Mouse (Mus musculus) stomach, postnatal 0 days (tissue): Measurements from ENCODE around the gene Cdc42ep1. TPM values are rescaled to one million over a fixed set of nuclear protein-coding genes. Genes with fewer than 3 reads are reported as not detected.

Experiments
- ATAC-seq: fragments of 200-750 bp; cut with Nextera tagmentation; 2 replicates; pipeline ENCODE4 v1.8.0; 2017; ENCODE audit not compliant: low FRiP score, low TSS enrichment
- DNase-seq: peaks from one replicate; pipeline ENCODE4 v3.0.0-alpha.2; 2016; ENCODE audit warnings: low spot score
- H3K27ac ChIP-seq: fragments of 300-500 bp; sonication (generic); replicated peaks from 2 replicates; pipeline ENCODE4 v1.5.1; 2014; ENCODE audit warnings: mild to moderate bottlenecking, control low read depth
- H3K27me3 ChIP-seq: fragments of 300-500 bp; sonication (generic); 2 replicates; pipeline ENCODE4 v1.6.1; 2014; ENCODE audit warnings: low read length; ENCODE audit not compliant: control insufficient read depth, insufficient read depth
- H3K36me3 ChIP-seq: fragments of 300-500 bp; sonication (generic); 2 replicates; pipeline ENCODE4 v1.6.1; 2014; ENCODE audit warnings: low read length, mixed read lengths; ENCODE audit not compliant: control insufficient read depth, insufficient read depth
- H3K4me1 ChIP-seq: fragments of 300-500 bp; sonication (generic); replicated peaks from 2 replicates; pipeline ENCODE4 v1.6.1; 2014; ENCODE audit warnings: antibody characterized with exemption; ENCODE audit not compliant: control insufficient read depth, insufficient read depth
- H3K4me2 ChIP-seq: fragments of 300-500 bp; sonication (generic); replicated peaks from 2 replicates; pipeline ENCODE4 v1.6.1; 2014; ENCODE audit warnings: low read depth, mild to moderate bottlenecking, control low read depth, moderate library complexity
- H3K4me3 ChIP-seq: fragments of 300-500 bp; sonication (generic); 2 replicates; pipeline ENCODE4 v1.5.1; 2014; ENCODE audit warnings: low read depth, low read length, control low read depth
- H3K9ac ChIP-seq: fragments of 300-500 bp; sonication (generic); 2 replicates; pipeline ENCODE4 v1.6.1; 2014; ENCODE audit warnings: mild to moderate bottlenecking, low read length, control low read depth, mixed read lengths
- H3K9me3 ChIP-seq: fragments of 300-500 bp; sonication (generic); 2 replicates; pipeline ENCODE4 v1.6.1; 2016; ENCODE audit warnings: low read length; ENCODE audit not compliant: control insufficient read depth
- CTCF ChIP-seq: IDR thresholded peaks from 2 replicates; pipeline ENCODE4 v1.5.1; 2016; ENCODE audit warnings: antibody characterized with exemption, low read depth, mild to moderate bottlenecking, moderate library complexity
- EP300 ChIP-seq: optimal IDR thresholded peaks from 2 replicates; pipeline ENCODE3; 2016; ENCODE audit warnings: antibody characterized with exemption
- WGBS: fragments of 180-500 bp; shearing (Covaris S2); extraction: QIAGEN DNeasy Blood & Tissue Kit; methylation state at CpG from one replicate; pipeline ENCODE4 v1.1.7; 2014; 5-methylcytosine and 5-hydroxymethylcytosine counted together
- polyA plus RNA-seq: library from polyadenylated mRNA; unstranded; fragments of >200 nt; fragmentation: Nextera tagmentation; extraction: Ambion mirVana; gene quantifications from 2 replicates; pipeline ENCODE4 v1.2.1, GENCODE M21; 2015

Gene Cdc42ep1
- polyA plus RNA-seq, 1 experiment from 2014 or later: 37.7 TPM

- no peaks in the 10 kb centered on the region for H3K27me3 ChIP-seq
- no peak overlapping the region for H3K4me2 ChIP-seq
- WGBS: 9% methylated on average over 13 of the region's 13 CpGs
These were observed 9.2 kb downstream of the Cdc42ep1 start for GRCm38 (mm10) chr15:78851505-78852153.

DNA sequence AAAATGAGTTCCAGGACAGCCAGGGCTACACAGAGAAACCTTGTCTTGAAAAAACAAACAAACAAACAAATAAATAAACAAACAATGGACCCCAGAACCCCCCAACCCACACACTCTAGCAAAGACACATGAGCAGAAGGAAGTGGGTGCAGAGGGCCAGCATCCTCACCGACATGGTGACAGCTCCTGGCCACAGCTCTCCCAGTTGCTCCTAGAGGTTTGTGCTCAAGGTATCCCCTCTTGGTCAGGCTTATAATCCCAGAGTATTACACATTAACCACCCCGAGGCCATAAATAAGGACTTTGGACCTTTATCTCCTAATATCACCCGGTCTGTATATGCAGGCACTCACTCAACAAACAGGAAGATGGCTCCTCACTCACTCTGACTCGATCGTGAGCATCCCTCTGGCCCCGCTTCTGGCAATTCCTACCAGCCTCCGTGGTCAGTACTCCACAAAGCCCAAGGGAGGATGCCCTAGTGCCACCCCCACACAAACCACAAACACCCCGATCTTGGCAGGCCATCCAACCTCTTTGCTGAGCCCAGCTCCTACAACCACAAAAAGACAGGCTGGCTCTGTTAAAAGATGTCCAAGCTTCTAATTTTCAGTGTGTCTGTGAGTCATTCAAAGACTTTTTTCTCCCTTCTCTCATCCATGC is 13.0 kb downstream of the Cdc42ep1 start, which contains the start of gene Lgals2:
Lgals2 (minus strand) TSS at position 227 of the 663 bp plus-strand sequence.
- no peak for ATAC-seq

More at GRCm38 (mm10) chr15:78851505-78852153, 9.2 kb downstream of the Cdc42ep1 start:
- H3K4me1 ChIP-seq: peaks cover 4% of the 10 kb centered on the region; the same call in 1 of the 2 replicates
- no peaks in the 10 kb centered on the region for H3K9me3 ChIP-seq
- DNase-seq (peak; percentile 97), ATAC-seq (peak; percentile 65)
- TF ChIP-seq EP300 (no peak), CTCF (peak; percentile 99)
- no peak overlapping the region for H3K9ac ChIP-seq
- peak overlapping the region; percentile 89 for H3K27ac ChIP-seq
- H3K36me3 ChIP-seq: peaks cover 9% of the 10 kb centered on the region; the same call in 1 of the 2 replicates
- H3K4me3 ChIP-seq: no peak overlapping the region

DNA sequence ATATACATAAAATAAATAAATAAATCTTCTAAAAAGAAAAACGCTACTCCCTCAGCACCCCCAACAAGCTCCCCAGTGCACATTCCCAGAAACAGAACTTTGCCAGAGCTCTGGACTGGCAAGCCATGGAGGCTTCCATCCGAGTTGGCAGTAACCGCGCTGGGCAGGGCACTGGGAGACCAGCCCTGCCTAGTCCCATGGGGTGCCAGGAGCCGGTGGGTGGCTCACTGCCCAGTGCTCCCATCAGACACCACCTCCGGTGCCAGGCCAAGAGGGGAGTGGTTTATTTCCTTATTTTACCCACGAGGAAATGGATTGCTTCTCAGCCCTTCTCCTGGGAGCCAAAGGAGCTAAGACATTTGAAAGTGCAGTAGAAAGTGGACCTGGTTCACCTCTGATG is 14.6 kb downstream of the Cdc42ep1 start:
- no peak overlapping the region for H3K4me3 ChIP-seq
- no peak for ATAC-seq
- 62% methylated on average over 7 of the region's 7 CpGs for WGBS
- no peak for DNase-seq
- H3K4me1 ChIP-seq: no peaks in the 10 kb centered on the region
- TF ChIP-seq EP300: no peak
- TF ChIP-seq CTCF: no peak
- H3K27me3 ChIP-seq: no peaks in the 10 kb centered on the region
- H3K27ac ChIP-seq: no peak overlapping the region
- H3K4me2 ChIP-seq: no peak overlapping the region
- no peaks in the 10 kb centered on the region for H3K36me3 ChIP-seq
- no peak overlapping the region for H3K9ac ChIP-seq
- H3K9me3 ChIP-seq: no peaks in the 10 kb centered on the region

More for the DNA sequence above, 13.0 kb downstream of the Cdc42ep1 start, which contains the start of gene Lgals2:
- H3K36me3 ChIP-seq: no peaks in the 10 kb centered on the region
- no peaks in the 10 kb centered on the region for H3K9me3 ChIP-seq
- no peak within 1 kb of the TSS for H3K27ac ChIP-seq
- no peak for TF ChIP-seq CTCF
- no peak for TF ChIP-seq EP300
- WGBS: 63% methylated on average over 8 of the region's 8 CpGs
- no peak within 1 kb of the TSS for H3K4me2 ChIP-seq
- H3K4me3 ChIP-seq: no peak within 1 kb of the TSS
- no peaks in the 10 kb centered on the region for H3K27me3 ChIP-seq
- no peaks in the 10 kb centered on the region for H3K4me1 ChIP-seq
- no peak within 1 kb of the TSS for H3K9ac ChIP-seq
- no peak for DNase-seq

DNA sequence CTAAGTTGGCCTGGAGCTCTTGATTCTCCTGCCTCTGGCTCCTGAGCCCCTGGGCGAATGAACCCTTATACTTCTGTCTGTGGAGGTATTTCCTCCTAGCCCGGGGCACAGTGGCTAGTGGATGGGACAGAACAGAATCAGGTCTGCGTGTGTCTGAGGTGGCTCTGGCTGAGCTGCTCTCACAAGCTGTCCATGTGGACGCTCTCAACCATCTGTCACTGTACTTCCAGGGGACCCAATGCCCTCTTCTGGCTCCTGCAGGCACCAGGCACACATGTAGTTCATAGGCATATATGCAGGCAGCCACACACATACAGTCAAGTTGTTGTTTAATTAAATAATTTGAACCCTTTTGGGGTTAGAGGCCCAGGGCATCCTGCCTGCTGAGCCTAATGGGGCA is 16.9 kb downstream of the Cdc42ep1 start:
- Histone ChIP-seq H3K4me1 (no peaks in the 10 kb centered on the region), H3K27me3 (no peaks in the 10 kb centered on the region), H3K9me3 (no peaks in the 10 kb centered on the region), H3K4me3 (no peak overlapping the region), H3K4me2 (no peak overlapping the region), H3K27ac (no peak overlapping the region), H3K36me3 (no peaks in the 10 kb centered on the region), H3K9ac (0 out of 2 replicates have a peak overlapping the region, but pooled peaks have one; percentile 4)
- DNase-seq (no peak), ATAC-seq (no peak)
- WGBS: 75% methylated on average over 4 of the region's 4 CpGs
- TF ChIP-seq CTCF: no peak

DNA sequence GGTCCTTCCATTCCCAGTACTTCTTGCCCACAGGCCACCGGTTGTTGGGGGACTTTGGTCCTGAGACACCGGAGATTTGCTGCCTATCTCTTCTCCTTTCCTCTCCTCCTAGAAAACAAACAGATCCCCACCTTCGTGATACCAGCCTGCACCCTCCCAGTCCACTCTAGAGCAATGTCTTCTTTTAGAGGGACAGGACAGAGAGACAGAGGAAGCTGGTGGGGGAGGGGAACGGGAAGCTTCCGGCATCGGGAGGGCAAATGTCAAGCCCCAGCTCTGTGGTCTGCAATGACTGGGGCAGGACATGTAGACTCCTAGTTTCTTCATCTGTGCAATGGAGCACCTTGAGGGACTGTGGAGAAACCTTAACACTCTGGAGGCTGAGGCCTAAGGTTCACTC is 17.3 kb downstream of the Cdc42ep1 start:
- Histone ChIP-seq H3K4me2 (no peak overlapping the region), H3K9me3 (no peaks in the 10 kb centered on the region), H3K36me3 (no peaks in the 10 kb centered on the region), H3K4me3 (no peak overlapping the region), H3K27me3 (no peaks in the 10 kb centered on the region), H3K4me1 (no peaks in the 10 kb centered on the region), H3K27ac (no peak overlapping the region), H3K9ac (no peak overlapping the region)
- ATAC-seq: no peak
- no peak for TF ChIP-seq CTCF
- no peak for TF ChIP-seq EP300
- no peak for DNase-seq
- 62% methylated on average over 6 of the region's 6 CpGs for WGBS

DNA sequence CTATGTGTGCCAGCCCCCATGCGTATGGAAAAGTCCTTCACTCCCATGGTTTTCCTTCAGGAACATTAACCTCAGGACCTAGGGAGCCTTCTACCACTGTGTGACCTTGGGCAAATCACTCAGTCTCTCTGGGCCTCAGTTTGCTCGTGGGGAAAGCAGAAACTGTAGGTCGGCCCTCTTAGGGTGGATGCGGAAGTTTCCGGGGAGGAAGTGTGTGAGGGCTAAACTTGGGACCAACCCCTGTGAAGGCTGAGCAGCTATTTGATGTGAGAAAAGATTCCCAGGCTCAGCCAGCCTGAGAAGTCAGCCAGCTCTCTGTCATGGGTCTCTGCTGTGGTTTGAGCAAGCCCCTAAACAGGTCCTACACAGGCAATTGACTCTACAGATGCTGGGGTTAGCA is 19.9 kb downstream of the Cdc42ep1 start:
- H3K27ac ChIP-seq: no peak overlapping the region
- no peaks in the 10 kb centered on the region for H3K9me3 ChIP-seq
- H3K4me3 ChIP-seq: no peak overlapping the region
- WGBS: 90% methylated on average over 5 of the region's 5 CpGs
- H3K4me1 ChIP-seq: no peaks in the 10 kb centered on the region
- TF ChIP-seq CTCF: no peak
- no peak for TF ChIP-seq EP300
- H3K36me3 ChIP-seq: no peaks in the 10 kb centered on the region
- H3K27me3 ChIP-seq: no peaks in the 10 kb centered on the region
- no peak overlapping the region for H3K4me2 ChIP-seq
- ATAC-seq (no peak), DNase-seq (no peak)
- H3K9ac ChIP-seq: no peak overlapping the region
